Mouse (Mus musculus) heart, adult 2 months (tissue): ENCODE measurements around the gene Map3k20.

Experiments
- CTCF ChIP-seq: fragments of 200-600 bp; IDR thresholded peaks from 2 replicates; pipeline ENCODE4 v1.8.1; 2022; ENCODE audit warnings: antibody characterized with exemption, mild to moderate bottlenecking, moderate library complexity
- EP300 ChIP-seq: fragments of 200-500 bp; IDR thresholded peaks from 2 replicates; pipeline ENCODE4 v1.6.1; 2011; ENCODE audit warnings: low read depth, low read length, control low read depth; ENCODE audit not compliant: insufficient read depth
- POLR2A ChIP-seq: fragments of 200-500 bp; IDR thresholded peaks from 2 replicates; pipeline ENCODE4 v1.6.1; 2011; ENCODE audit warnings: mild to moderate bottlenecking, low read depth, low read length, control low read depth; ENCODE audit not compliant: insufficient read depth

DNA sequence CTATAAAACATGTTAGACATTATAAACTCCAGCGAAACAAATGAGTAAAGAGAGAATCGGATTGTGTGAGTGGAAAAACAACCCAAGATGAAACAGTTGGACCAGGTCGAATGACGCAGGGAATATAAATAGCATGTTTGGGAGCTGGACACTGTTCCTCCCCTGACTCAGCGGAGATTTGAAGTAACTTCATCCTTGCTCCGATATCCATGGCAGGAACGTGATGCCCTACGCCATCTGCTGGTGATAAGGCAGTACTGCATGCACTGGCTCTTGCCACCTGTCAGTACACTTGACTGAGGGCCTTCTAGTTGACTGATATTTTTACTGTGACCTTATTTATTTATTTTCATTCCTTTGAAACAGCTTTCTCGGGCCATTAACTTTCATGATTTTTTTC, 104.5 kb downstream of the Map3k20 start:
- TF ChIP-seq CTCF (no peak; the same call in none of the 2 replicates), POLR2A (peak; percentile 39; the same call in 1 of the 2 replicates), EP300 (peak; percentile 100)
